Mouse (Mus musculus): Measurements from ENCODE around the gene Inpp4b. TPM values are rescaled to one million over a fixed set of nuclear protein-coding genes. Genes with fewer than 3 reads are reported as not detected.

The Inpp4b gene
- polyA plus RNA-seq, 1 experiment from 2014 or later = 6.0 TPM

DNA sequence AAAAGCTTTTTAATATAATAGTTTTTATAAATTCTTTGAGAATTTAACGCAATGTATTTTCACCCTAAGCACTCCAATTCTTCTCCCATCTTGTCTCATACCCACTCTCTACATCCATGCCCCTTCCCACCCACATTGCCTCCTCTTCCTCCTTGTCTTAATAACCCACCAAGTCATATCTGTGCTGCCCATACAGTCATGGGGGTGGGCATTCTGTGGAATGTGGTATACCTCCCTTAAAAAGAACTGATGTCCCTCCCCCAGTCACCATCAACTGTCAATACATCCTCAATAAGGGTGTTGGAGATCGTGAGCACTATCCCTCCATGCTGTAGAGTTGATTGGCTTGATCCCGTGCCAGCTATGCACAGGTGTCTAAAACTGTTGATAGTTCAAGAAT, 196.0 kb downstream of the Inpp4b start:
- WGBS = 85% methylated on average over 3 of the region's 3 CpGs
- Histone ChIP-seq H3K36me3 (no peaks in the 10 kb centered on the region), H3K9me3 (no peaks in the 10 kb centered on the region), H3K4me3 (replicated peaks) (no peak overlapping the region), H3K27me3 (replicated peaks) (no peaks in the 10 kb centered on the region), H3K27ac (no peak overlapping the region), H3K4me2 (replicated peaks) (no peak overlapping the region), H3K4me1 (replicated peaks) (no peaks in the 10 kb centered on the region), H3K9ac (no peak overlapping the region)
- no peak for ATAC-seq

DNA sequence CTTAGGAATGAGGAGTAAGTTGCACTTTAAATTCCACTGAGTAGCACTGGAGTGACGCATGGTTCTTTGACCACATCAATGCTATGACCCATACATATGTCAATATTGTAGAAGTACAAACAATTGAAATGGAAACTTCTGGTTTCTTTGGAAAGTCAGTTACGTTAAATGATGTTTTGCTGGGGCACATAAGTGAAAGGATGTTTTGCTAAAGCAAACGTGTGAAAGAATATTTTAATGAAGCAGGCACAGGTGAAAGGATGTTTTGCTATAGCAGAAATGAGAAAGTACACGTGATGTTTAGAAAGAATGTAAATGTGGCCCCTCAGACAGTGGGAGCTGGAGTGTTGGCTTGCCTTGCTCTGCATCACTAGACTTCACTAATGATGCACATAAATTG, 216.2 kb downstream of the Inpp4b start:
- WGBS = 85% methylated on average over 4 of the region's 4 CpGs
- ATAC-seq = no peak
- no peaks in the 10 kb centered on the region for H3K4me1 ChIP-seq (replicated peaks)

DNA sequence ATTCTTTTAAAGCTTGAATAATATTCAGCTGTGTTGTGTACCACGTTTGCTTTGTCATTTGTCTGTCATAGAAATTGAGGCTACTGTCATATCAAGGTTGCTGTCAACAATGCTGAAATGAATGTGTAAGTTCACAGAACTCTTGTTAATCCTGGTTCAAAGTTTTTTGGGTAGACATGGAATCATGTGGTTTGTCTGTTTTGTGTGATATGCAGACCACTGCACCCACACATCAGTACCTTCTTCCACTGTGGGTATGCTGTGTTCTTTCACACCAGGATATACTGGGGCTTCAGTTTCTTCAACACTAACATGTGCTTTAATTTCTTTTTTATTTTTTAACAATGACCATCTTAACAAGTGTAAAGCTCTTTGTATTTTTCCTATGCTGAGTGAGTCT, 220.0 kb downstream of the Inpp4b start:
- H3K27me3 ChIP-seq (replicated peaks) = no peaks in the 10 kb centered on the region
- no peak overlapping the region for H3K4me3 ChIP-seq (replicated peaks)
- no peak overlapping the region for H3K27ac ChIP-seq
- WGBS = 70% methylated on average over 1 of the region's 1 CpGs
- no peak overlapping the region for H3K9ac ChIP-seq
- ATAC-seq = no peak
- no peaks in the 10 kb centered on the region for H3K9me3 ChIP-seq
- H3K36me3 ChIP-seq = no peaks in the 10 kb centered on the region
- no peaks in the 10 kb centered on the region for H3K4me1 ChIP-seq (replicated peaks)
- no peak overlapping the region for H3K4me2 ChIP-seq (replicated peaks)

More for the DNA sequence above, 216.2 kb downstream of the Inpp4b start:
- H3K9me3 ChIP-seq = no peaks in the 10 kb centered on the region
- no peak overlapping the region for H3K4me3 ChIP-seq (replicated peaks)
- H3K27me3 ChIP-seq (replicated peaks) = no peaks in the 10 kb centered on the region
- H3K9ac ChIP-seq = no peak overlapping the region
- no peaks in the 10 kb centered on the region for H3K36me3 ChIP-seq
- no peak overlapping the region for H3K4me2 ChIP-seq (replicated peaks)
- H3K27ac ChIP-seq = no peak overlapping the region

DNA sequence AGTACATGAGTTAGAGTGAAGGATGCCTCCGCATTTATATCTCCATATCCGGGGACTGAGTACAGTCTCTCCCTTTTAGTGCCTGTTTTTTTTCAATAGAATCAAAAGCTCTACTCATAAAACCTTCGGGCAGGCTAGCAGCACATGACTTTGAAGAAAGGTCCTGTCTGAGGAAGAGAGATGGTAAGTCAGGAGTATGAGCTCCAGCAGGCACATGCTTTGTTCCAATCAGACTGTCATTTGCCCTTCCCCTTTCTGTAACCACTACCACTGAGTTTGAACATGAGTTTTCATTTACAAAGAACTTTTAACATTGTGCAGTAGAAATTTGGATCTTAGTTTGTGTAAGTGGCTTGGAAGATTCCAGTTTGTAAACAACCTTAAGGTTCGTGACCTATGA, 223.1 kb downstream of the Inpp4b start:
- H3K9me3 ChIP-seq = no peaks in the 10 kb centered on the region
- H3K27me3 ChIP-seq (replicated peaks) = no peaks in the 10 kb centered on the region
- no peak overlapping the region for H3K27ac ChIP-seq
- H3K4me2 ChIP-seq (replicated peaks) = no peak overlapping the region
- WGBS = 76% methylated on average over 4 of the region's 4 CpGs
- H3K4me3 ChIP-seq (replicated peaks) = no peak overlapping the region
- ATAC-seq = no peak
- H3K4me1 ChIP-seq (replicated peaks) = no peaks in the 10 kb centered on the region
- no peaks in the 10 kb centered on the region for H3K36me3 ChIP-seq
- H3K9ac ChIP-seq = no peak overlapping the region

DNA sequence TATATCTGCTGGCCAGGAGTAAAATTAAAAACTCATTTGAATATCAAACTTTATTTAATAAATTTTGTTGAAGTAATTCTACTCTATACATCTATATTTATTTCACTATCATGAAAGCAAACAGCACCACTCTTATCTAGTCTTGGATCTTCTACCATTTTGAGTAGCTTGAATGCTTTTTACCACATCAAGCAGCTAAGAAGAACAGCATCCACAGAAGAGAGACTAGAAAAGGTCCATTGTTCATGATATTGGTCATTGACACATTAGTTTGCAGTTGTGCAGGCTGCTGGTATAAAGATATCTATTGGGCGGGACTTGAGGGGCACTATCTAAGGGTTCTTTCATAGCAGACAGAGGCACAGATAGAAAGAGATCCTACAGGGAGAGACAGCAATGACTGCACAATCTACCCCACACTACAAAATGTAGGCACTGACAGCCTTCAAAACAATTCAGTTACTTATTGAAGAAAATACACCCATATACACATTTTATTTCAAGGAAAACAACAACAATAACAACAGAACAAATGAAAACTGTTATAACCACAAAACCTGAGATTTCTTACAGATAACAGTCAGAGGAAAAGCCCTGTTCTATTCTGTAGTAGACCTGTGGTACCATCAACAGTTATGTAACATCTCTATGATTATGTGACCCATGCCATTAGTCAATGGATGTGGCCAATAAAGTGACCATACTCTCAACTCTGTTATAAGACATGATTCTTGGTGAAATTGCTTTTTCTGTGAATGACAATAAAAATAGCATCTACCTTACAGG, 230.2 kb downstream of the Inpp4b start:
- 83% methylated on average over 1 of the region's 1 CpGs for WGBS
- H3K4me1 ChIP-seq (replicated peaks) = no peaks in the 10 kb centered on the region
- H3K4me3 ChIP-seq (replicated peaks) = no peak overlapping the region
- no peak overlapping the region for H3K9ac ChIP-seq
- H3K36me3 ChIP-seq = no peaks in the 10 kb centered on the region
- H3K27me3 ChIP-seq (replicated peaks) = no peaks in the 10 kb centered on the region
- no peak for ATAC-seq
- H3K27ac ChIP-seq = no peak overlapping the region
- no peaks in the 10 kb centered on the region for H3K9me3 ChIP-seq
- no peak overlapping the region for H3K4me2 ChIP-seq (replicated peaks)

DNA sequence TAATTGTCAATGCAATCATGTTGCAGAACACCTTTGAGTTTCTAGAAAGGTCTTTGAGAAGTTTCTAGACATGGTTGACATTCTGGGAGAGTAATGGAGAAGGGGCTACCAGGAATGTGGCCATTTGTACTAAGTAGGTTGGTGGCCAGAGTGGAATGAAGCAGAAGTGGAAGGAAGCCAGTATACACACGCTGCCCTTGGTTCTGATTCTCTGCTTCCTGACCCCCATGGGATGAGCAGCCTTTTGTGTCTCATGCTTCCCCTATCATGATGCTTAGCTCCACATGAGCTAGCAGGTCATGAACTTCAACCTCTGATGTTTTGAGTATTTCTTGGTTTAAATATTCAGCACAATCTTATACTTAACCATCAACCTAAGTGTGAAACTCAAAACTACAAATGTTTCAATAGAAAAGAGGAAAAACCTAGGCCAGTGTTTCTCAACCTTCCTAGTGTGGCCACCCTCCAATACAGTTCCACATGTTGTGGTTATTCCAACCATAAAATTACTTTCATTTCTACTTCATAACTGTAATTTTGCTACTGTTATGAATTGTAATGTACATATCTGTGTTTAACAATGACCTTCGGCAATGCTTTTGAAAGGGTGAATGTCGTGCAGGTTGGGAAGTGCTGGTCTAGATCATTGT, 233.0 kb downstream of the Inpp4b start:
- Histone ChIP-seq H3K9me3 (no peaks in the 10 kb centered on the region), H3K9ac (no peak overlapping the region), H3K4me1 (replicated peaks) (no peaks in the 10 kb centered on the region), H3K4me3 (replicated peaks) (no peak overlapping the region), H3K27me3 (replicated peaks) (no peaks in the 10 kb centered on the region), H3K27ac (no peak overlapping the region), H3K4me2 (replicated peaks) (no peak overlapping the region), H3K36me3 (no peaks in the 10 kb centered on the region)
- WGBS = 67% methylated on average over 3 of the region's 3 CpGs
- ATAC-seq = no peak

DNA sequence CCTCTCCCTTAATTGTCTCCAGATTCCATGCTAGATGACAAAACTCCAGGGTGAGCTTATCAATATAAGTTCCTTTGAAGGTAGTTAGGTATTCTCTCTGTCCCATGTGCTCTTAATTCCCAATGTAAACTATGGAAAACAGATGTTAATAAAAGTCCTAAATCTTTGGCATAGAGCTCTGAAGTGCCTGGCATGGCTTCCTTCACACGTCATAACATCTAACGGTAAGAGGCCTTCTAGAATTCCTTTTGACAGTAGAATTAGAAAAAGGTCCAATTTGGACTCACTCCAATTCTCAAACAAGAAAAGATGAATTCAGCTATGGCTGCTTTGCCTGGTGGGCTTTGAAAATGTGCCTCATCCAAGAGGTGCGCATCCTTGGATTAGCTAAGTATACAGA, 236.6 kb downstream of the Inpp4b start:
- no peak overlapping the region for H3K27ac ChIP-seq
- 59% methylated on average over 3 of the region's 3 CpGs for WGBS
- H3K4me3 ChIP-seq (replicated peaks) = no peak overlapping the region
- H3K36me3 ChIP-seq = no peaks in the 10 kb centered on the region
- H3K4me2 ChIP-seq (replicated peaks) = no peak overlapping the region
- H3K9me3 ChIP-seq = no peaks in the 10 kb centered on the region
- H3K4me1 ChIP-seq (replicated peaks) = no peaks in the 10 kb centered on the region
- H3K9ac ChIP-seq = no peak overlapping the region
- ATAC-seq = no peak
- no peaks in the 10 kb centered on the region for H3K27me3 ChIP-seq (replicated peaks)

DNA sequence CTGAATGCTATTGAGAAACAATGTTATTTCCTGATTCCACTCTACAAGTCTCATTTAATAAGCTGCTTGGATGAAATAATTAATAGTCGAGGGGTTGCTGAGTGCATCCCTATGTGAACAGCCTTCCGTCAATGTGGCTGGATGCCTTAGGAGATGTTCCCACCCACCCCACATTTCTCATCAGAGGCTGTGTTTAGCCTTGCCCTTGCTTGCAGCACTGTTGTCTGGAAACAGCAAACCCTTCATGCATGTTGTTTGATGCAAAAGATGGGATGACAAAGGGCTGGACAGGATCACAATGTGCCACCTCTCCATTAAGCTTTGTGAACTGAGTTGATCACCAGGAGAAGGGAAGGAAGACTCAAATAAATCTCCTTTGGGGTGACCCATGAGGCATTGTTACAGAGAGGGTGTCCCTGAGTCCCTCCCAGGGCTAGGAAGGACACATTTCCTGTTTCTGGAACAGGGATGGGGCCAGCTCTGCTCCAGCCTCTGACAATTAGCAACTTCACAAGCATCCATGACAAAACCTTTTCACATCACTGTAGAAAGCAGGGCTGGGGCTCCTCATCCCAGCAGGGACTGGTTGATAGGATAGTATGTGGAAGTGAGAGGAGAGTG, 239.6 kb downstream of the Inpp4b start:
- 75% methylated on average over 2 of the region's 2 CpGs for WGBS
- no peaks in the 10 kb centered on the region for H3K27me3 ChIP-seq (replicated peaks)
- no peak overlapping the region for H3K4me2 ChIP-seq (replicated peaks)
- H3K27ac ChIP-seq = no peak overlapping the region
- no peak overlapping the region for H3K9ac ChIP-seq
- no peaks in the 10 kb centered on the region for H3K9me3 ChIP-seq
- no peak for ATAC-seq
- no peaks in the 10 kb centered on the region for H3K36me3 ChIP-seq
- H3K4me1 ChIP-seq (replicated peaks) = no peaks in the 10 kb centered on the region
- H3K4me3 ChIP-seq (replicated peaks) = no peak overlapping the region

DNA sequence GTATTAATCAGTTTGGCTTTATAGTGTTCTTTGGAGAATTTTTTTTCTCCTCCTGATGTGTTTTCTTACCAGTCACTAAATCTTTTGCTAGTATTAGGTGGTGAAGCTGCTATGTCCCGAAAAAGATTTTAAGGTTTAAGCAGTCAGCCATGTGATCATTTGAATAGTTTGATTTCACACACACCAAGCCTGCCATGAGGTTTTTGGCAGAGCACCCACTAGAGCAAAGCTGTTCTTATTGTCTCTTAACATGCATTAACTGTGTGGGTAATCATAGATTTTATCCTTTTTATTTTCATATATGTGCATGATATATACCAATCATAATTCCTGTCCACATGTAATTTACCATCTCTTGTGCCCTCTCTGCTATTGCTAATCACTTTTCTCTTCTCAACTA, 240.6 kb downstream of the Inpp4b start:
- Histone ChIP-seq H3K9ac (no peak overlapping the region), H3K36me3 (no peaks in the 10 kb centered on the region), H3K27ac (no peak overlapping the region), H3K4me1 (replicated peaks) (no peaks in the 10 kb centered on the region), H3K9me3 (no peaks in the 10 kb centered on the region), H3K4me2 (replicated peaks) (no peak overlapping the region), H3K4me3 (replicated peaks) (no peak overlapping the region), H3K27me3 (replicated peaks) (no peaks in the 10 kb centered on the region)
- 76% methylated on average over 1 of the region's 1 CpGs for WGBS
- ATAC-seq = no peak

DNA sequence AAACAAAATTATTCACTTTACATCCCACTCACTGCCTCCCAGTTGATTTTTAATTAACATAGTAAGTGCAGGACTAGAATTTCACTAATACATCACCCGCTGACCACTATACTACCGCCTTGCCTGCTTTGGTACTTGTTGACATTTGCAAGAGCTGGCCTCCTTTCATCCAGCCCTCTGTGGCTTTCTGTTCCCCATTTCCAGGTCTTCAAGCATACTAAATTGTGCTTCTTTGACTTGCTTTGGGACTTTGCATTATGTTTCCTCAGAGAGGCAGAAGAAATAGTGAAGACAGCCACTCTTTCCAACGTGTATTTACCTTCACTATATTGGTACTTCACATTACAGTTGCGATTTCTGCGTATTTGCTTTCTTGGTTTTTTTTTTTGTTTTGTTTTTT, 244.4 kb downstream of the Inpp4b start:
- no peaks in the 10 kb centered on the region for H3K9me3 ChIP-seq
- H3K4me3 ChIP-seq (replicated peaks) = no peak overlapping the region
- H3K27ac ChIP-seq = no peak overlapping the region
- H3K36me3 ChIP-seq = no peaks in the 10 kb centered on the region
- ATAC-seq = no peak
- WGBS = 89% methylated on average over 5 of the region's 5 CpGs
- H3K9ac ChIP-seq = no peak overlapping the region
- no peaks in the 10 kb centered on the region for H3K27me3 ChIP-seq (replicated peaks)
- H3K4me1 ChIP-seq (replicated peaks) = no peaks in the 10 kb centered on the region
- H3K4me2 ChIP-seq (replicated peaks) = no peak overlapping the region

DNA sequence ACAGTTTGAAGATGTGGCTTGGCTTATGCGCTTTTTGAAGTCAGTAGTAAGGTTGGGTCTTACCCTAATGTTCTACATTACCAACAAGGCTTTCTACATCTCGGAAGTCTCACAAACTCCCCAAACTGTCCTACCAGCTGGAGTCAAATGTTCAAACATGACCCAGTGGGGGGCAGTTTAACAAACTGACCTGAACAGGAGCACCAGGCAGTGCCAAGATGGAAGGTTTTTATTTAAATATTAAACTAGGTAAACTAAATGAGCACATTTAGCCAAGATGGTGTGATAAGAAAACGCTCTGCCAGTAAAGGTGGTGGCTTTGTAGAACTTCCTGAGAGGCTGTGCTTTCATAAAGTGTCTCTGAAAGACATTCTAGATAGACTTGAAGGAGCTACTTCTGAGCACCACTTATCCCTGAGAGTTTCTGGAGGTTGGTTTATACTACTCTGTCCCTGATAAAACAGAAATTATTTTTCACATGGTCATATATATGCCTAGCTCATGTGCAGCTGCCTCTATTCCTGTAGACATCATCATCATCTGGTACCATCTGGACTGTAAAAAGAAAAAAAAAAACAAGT, 251.9 kb downstream of the Inpp4b start:
- no peak overlapping the region for H3K27ac ChIP-seq
- no peaks in the 10 kb centered on the region for H3K4me1 ChIP-seq (replicated peaks)
- H3K9ac ChIP-seq = no peak overlapping the region
- 85% methylated on average over 3 of the region's 3 CpGs for whole genome bisulfite sequencing
- no peak overlapping the region for H3K4me3 ChIP-seq (replicated peaks)
- no peaks in the 10 kb centered on the region for H3K9me3 ChIP-seq
- no peaks in the 10 kb centered on the region for H3K36me3 ChIP-seq
- no peak overlapping the region for H3K4me2 ChIP-seq (replicated peaks)
- no peaks in the 10 kb centered on the region for H3K27me3 ChIP-seq (replicated peaks)
- ATAC-seq = no peak

DNA sequence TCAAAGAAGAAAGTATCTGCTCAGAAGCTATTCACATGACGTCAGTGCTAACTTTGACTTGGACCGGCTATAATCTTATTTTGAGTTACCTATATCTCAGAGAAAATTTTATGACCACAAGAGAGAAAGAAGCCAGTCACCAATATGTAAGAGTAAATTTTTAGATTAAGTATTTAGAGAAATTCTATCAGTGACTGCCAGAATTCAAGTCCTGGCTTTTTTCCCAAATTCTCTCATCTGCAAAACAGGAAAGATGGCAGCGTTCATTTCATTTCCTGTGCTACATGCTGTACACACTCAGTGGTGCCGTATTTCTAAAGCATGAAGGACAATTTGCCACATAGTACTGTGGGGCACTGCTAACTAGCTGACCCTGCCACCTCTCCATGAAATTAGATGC, 256.9 kb downstream of the Inpp4b start:
- Histone ChIP-seq H3K4me1 (replicated peaks) (no peaks in the 10 kb centered on the region), H3K36me3 (no peaks in the 10 kb centered on the region), H3K9me3 (no peaks in the 10 kb centered on the region), H3K4me3 (replicated peaks) (no peak overlapping the region), H3K27ac (no peak overlapping the region), H3K27me3 (replicated peaks) (no peaks in the 10 kb centered on the region), H3K9ac (no peak overlapping the region), H3K4me2 (replicated peaks) (no peak overlapping the region)
- no peak for ATAC-seq
- WGBS = 77% methylated on average over 4 of the region's 4 CpGs

Data from intestine, embryonic 15.5 days (tissue).